Mouse (Mus musculus): Measurements from ENCODE around the gene Zfand2a. TPM values are rescaled to one million over a fixed set of nuclear protein-coding genes. Genes with fewer than 3 reads are reported as not detected.

Gene Zfand2a
- polyA plus RNA-seq, 1 experiment = 9.0 TPM

GRCm38 (mm10) chr5:139440926-139441725 is 43.2 kb downstream of the Zfand2a start:
- TF ChIP-seq CTCF (IDR thresholded peaks at IDR 0.05; ENCODE audit: control insufficient read depth, insufficient read depth, insufficient replicate concordance, low read depth, low read length) (no peak), POLR2A (IDR thresholded peaks at IDR 0.05; ENCODE audit: control insufficient read depth, low read depth, low read length) (no peak)
- no peak overlapping the region for H3K27ac ChIP-seq (ENCODE audit: control insufficient read depth, insufficient read depth, low read depth, low read length)

GRCm38 (mm10) chr5:139440451-139440850 is 43.9 kb downstream of the Zfand2a start:
- Histone ChIP-seq H3K36me3 (ENCODE audit: control insufficient read depth, insufficient read depth, low read length) (no peaks in the 10 kb centered on the region), H3K4me3 (ENCODE audit: control insufficient read depth, low read depth, low read length) (no peak overlapping the region), H3K27me3 (ENCODE audit: control insufficient read depth, insufficient read depth, low read length) (no peaks in the 10 kb centered on the region), H3K4me1 (ENCODE audit: control insufficient read depth, insufficient read depth, low read length) (peaks cover 8% of the 10 kb centered on the region), H3K27ac (ENCODE audit: control insufficient read depth, insufficient read depth, low read depth, low read length) (no peak overlapping the region)
- no peak for TF ChIP-seq CTCF (IDR thresholded peaks at IDR 0.05; ENCODE audit: control insufficient read depth, insufficient read depth, insufficient replicate concordance, low read depth, low read length)
- TF ChIP-seq POLR2A (IDR thresholded peaks at IDR 0.05; ENCODE audit: control insufficient read depth, low read depth, low read length) = no peak

More at GRCm38 (mm10) chr5:139440926-139441725, 43.2 kb downstream of the Zfand2a start:
- Histone ChIP-seq H3K4me1 (ENCODE audit: control insufficient read depth, insufficient read depth, low read length) (peaks cover 12% of the 10 kb centered on the region), H3K4me3 (ENCODE audit: control insufficient read depth, low read depth, low read length) (no peak overlapping the region), H3K27me3 (ENCODE audit: control insufficient read depth, insufficient read depth, low read length) (no peaks in the 10 kb centered on the region), H3K36me3 (ENCODE audit: control insufficient read depth, insufficient read depth, low read length) (no peaks in the 10 kb centered on the region)

- peak overlapping the region; percentile 77 for H3K27ac ChIP-seq (ENCODE audit: control insufficient read depth, insufficient read depth, low read depth, low read length)
- no peaks in the 10 kb centered on the region for H3K27me3 ChIP-seq (ENCODE audit: control insufficient read depth, insufficient read depth, low read length)
- H3K4me1 ChIP-seq (ENCODE audit: control insufficient read depth, insufficient read depth, low read length) = peaks cover 17% of the 10 kb centered on the region
- no peaks in the 10 kb centered on the region for H3K36me3 ChIP-seq (ENCODE audit: control insufficient read depth, insufficient read depth, low read length)
- H3K4me3 ChIP-seq (ENCODE audit: control insufficient read depth, low read depth, low read length) = no peak overlapping the region
- TF ChIP-seq POLR2A (IDR thresholded peaks at IDR 0.05; ENCODE audit: control insufficient read depth, low read depth, low read length) (no peak), CTCF (IDR thresholded peaks at IDR 0.05; ENCODE audit: control insufficient read depth, insufficient read depth, insufficient replicate concordance, low read depth, low read length) (no peak)
Observed at GRCm38 (mm10) chr5:139438440-139438839, 45.9 kb downstream of the Zfand2a start.

GRCm38 (mm10) chr5:139437769-139438168 is 46.6 kb downstream of the Zfand2a start:
- no peaks in the 10 kb centered on the region for H3K36me3 ChIP-seq (ENCODE audit: control insufficient read depth, insufficient read depth, low read length)
- TF ChIP-seq CTCF (IDR thresholded peaks at IDR 0.05; ENCODE audit: control insufficient read depth, insufficient read depth, insufficient replicate concordance, low read depth, low read length) (no peak), POLR2A (IDR thresholded peaks at IDR 0.05; ENCODE audit: control insufficient read depth, low read depth, low read length) (no peak)

GRCm38 (mm10) chr5:139434940-139435339 is 49.4 kb downstream of the Zfand2a start:
- Histone ChIP-seq H3K27me3 (ENCODE audit: control insufficient read depth, insufficient read depth, low read length) (no peaks in the 10 kb centered on the region), H3K4me1 (ENCODE audit: control insufficient read depth, insufficient read depth, low read length) (peaks cover 17% of the 10 kb centered on the region), H3K27ac (ENCODE audit: control insufficient read depth, insufficient read depth, low read depth, low read length) (no peak overlapping the region), H3K36me3 (ENCODE audit: control insufficient read depth, insufficient read depth, low read length) (no peaks in the 10 kb centered on the region), H3K4me3 (ENCODE audit: control insufficient read depth, low read depth, low read length) (no peak overlapping the region)
- TF ChIP-seq CTCF (IDR thresholded peaks at IDR 0.05; ENCODE audit: control insufficient read depth, insufficient read depth, insufficient replicate concordance, low read depth, low read length) (no peak), POLR2A (IDR thresholded peaks at IDR 0.05; ENCODE audit: control insufficient read depth, low read depth, low read length) (no peak)

More at GRCm38 (mm10) chr5:139437769-139438168, 46.6 kb downstream of the Zfand2a start:
- Histone ChIP-seq H3K4me3 (ENCODE audit: control insufficient read depth, low read depth, low read length) (no peak overlapping the region), H3K27ac (ENCODE audit: control insufficient read depth, insufficient read depth, low read depth, low read length) (peak overlapping the region; percentile 77), H3K4me1 (ENCODE audit: control insufficient read depth, insufficient read depth, low read length) (peaks cover 17% of the 10 kb centered on the region), H3K27me3 (ENCODE audit: control insufficient read depth, insufficient read depth, low read length) (no peaks in the 10 kb centered on the region)

GRCm38 (mm10) chr5:139433842-139434568 is 50.3 kb downstream of the Zfand2a start:
- Histone ChIP-seq H3K36me3 (ENCODE audit: control insufficient read depth, insufficient read depth, low read length) (no peaks in the 10 kb centered on the region), H3K27me3 (ENCODE audit: control insufficient read depth, insufficient read depth, low read length) (no peaks in the 10 kb centered on the region), H3K4me1 (ENCODE audit: control insufficient read depth, insufficient read depth, low read length) (peaks cover 17% of the 10 kb centered on the region), H3K27ac (ENCODE audit: control insufficient read depth, insufficient read depth, low read depth, low read length) (no peak overlapping the region), H3K4me3 (ENCODE audit: control insufficient read depth, low read depth, low read length) (no peak overlapping the region)
- TF ChIP-seq POLR2A (IDR thresholded peaks at IDR 0.05; ENCODE audit: control insufficient read depth, low read depth, low read length) (no peak), CTCF (IDR thresholded peaks at IDR 0.05; ENCODE audit: control insufficient read depth, insufficient read depth, insufficient replicate concordance, low read depth, low read length) (no peak)
